Mouse (Mus musculus) retina, postnatal 7 days (tissue): Measurements from ENCODE around the gene Pla2g6.

Source experiments
- DNase-seq: peaks from one replicate; pipeline ENCODE4 v3.0.0-alpha.2; 2012; ENCODE audit warnings: low read depth, low spot score

Pla2g6 gene

GRCm38 (mm10) chr15:79328058-79328938 lies at the start of gene Pla2g6:
TSS of gene Pla2g6 (minus strand) at chr15:79328390.
- peak; percentile 93 for DNase-seq

GRCm38 (mm10) chr15:79377681-79378080 lies 49.5 kb upstream of the Pla2g6 start:
- DNase-seq, result no peak

- DNase-seq, result no peak
Measured at GRCm38 (mm10) chr15:79374760-79375159, 46.6 kb upstream of the Pla2g6 start.

GRCm38 (mm10) chr15:79370281-79370843 lies 42.2 kb upstream of the Pla2g6 start:
- no peak for DNase-seq

GRCm38 (mm10) chr15:79369452-79370280 lies 41.5 kb upstream of the Pla2g6 start:
- DNase-seq, result no peak

GRCm38 (mm10) chr15:79368861-79369440 lies 40.8 kb upstream of the Pla2g6 start:
- DNase-seq, result no peak

- DNase-seq, result no peak
Measured at GRCm38 (mm10) chr15:79368313-79368811, 40.2 kb upstream of the Pla2g6 start.

GRCm38 (mm10) chr15:79366402-79366801 lies 38.2 kb upstream of the Pla2g6 start:
- DNase-seq, result no peak

- no peak for DNase-seq
Measured at GRCm38 (mm10) chr15:79365068-79365467, 36.9 kb upstream of the Pla2g6 start.

GRCm38 (mm10) chr15:79364120-79364519 lies 35.9 kb upstream of the Pla2g6 start:
- no peak for DNase-seq

- no peak for DNase-seq
Measured at GRCm38 (mm10) chr15:79361023-79361422, 32.8 kb upstream of the Pla2g6 start.

GRCm38 (mm10) chr15:79360371-79360770 lies 32.2 kb upstream of the Pla2g6 start:
- no peak for DNase-seq

- no peak for DNase-seq
Measured at GRCm38 (mm10) chr15:79359954-79360353, 31.8 kb upstream of the Pla2g6 start.

- DNase-seq, result no peak
Measured at GRCm38 (mm10) chr15:79357974-79358690, 29.9 kb upstream of the Pla2g6 start.

- DNase-seq, result peak; percentile 57
Measured at GRCm38 (mm10) chr15:79357036-79357911, 29.1 kb upstream of the Pla2g6 start.

- no peak for DNase-seq
Measured at GRCm38 (mm10) chr15:79356481-79356880, 28.3 kb upstream of the Pla2g6 start.

GRCm38 (mm10) chr15:79354619-79355018 lies 26.4 kb upstream of the Pla2g6 start:
- no peak for DNase-seq

- no peak for DNase-seq
Measured at GRCm38 (mm10) chr15:79353690-79354305, 25.6 kb upstream of the Pla2g6 start.

GRCm38 (mm10) chr15:79352479-79352878 lies 24.3 kb upstream of the Pla2g6 start:
- DNase-seq, result no peak
